Mouse (Mus musculus): ENCODE data around the gene Hist1h2be.
"Not testable (repeated sequence)": the region's sequence is repeated elsewhere in the genome, so short reads cannot be mapped to it uniquely, and the experiment has no call there.

DNA sequence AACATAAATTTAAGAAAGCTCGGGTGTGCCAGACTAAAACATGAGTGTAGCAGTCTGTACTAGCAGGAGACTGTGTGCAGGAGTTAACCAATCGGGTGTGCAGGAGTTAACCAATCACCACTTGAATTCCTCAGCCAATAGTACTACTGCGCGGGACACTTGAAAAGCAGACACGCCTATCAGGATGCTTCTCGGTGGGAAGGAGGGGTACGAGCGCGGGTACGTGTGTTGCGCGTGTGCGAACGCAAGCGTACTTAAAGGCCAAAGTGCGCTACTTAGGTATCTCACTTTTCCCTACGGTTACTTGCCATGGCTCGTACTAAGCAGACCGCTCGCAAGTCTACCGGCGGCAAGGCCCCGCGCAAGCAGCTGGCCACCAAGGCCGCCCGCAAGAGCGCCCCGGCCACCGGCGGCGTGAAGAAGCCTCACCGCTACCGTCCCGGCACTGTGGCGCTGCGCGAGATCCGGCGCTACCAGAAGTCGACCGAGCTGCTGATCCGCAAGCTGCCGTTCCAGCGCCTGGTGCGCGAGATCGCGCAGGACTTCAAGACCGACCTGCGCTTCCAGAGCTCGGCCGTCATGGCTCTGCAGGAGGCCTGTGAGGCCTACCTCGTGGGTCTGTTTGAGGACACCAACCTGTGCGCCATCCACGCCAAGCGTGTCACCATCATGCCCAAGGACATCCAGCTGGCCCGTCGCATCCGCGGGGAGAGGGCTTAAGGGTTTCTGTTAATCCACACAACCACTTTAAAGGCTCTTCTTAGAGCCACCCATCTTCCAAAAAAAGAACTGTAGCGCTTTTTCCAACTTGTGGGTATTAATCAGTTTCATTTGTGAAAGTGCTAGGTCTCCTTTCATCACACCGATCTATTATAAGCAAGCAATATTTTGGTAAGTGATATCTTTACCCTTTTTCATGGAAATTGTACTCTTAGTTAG lies 85.5 kb downstream of the Hist1h2be start, which contains the start of gene Hist1h3g:
- TF ChIP-seq CTCF (IDR thresholded peaks at IDR 0.05; ENCODE audit: insufficient read depth, low read length); POLR2A (IDR thresholded peaks at IDR 0.05; ENCODE audit: borderline replicate concordance, extremely low read depth, low read depth, low read length): not testable (repeated sequence)

Data from lung, adult 2 months (tissue).